Mouse (Mus musculus): ENCODE data around the gene Phospho2.
"Not testable (repeated sequence)": the region's sequence is repeated elsewhere in the genome, so short reads cannot be mapped to it uniquely, and the experiment has no call there.

Gene Phospho2

GRCm38 (mm10) chr2:69789429-69790069 is at the start of gene Phospho2, which contains the start of gene Ccdc173:
Gene Phospho2, plus strand, starts transcription at chr2:69789623.
Gene Ccdc173, minus strand, starts transcription at chr2:69789575.
- DNase-seq = peak; percentile 99

DNA sequence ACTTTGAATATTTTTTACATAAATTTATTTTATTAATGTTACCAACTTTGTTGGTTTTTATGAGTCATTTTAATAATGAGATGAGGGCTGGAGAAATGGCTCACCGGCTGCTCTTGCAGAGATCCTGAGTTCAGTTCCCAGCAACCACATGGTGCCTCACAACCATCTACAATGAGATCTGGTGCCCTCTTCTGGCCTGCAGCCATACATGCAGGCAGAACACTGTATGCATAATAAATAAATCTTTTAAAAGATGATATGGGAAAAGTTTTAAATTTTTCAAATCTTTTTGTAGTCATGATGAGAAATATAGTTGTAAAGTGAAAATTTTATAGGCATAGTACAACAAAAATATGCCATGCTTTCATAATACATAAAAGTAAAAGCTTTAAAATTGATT is 44.3 kb upstream of the Phospho2 start:
- no peak for DNase-seq

- no peak for DNase-seq
These were observed 28.4 kb upstream of the Phospho2 start for GRCm38 (mm10) chr2:69760980-69761379.

- DNase-seq = no peak
These were observed 26.1 kb upstream of the Phospho2 start for GRCm38 (mm10) chr2:69763340-69763739.

GRCm38 (mm10) chr2:69764716-69765115 is 24.7 kb upstream of the Phospho2 start:
- DNase-seq = no peak

GRCm38 (mm10) chr2:69773331-69773730 is 16.1 kb upstream of the Phospho2 start:
- DNase-seq = peak; percentile 35

DNA sequence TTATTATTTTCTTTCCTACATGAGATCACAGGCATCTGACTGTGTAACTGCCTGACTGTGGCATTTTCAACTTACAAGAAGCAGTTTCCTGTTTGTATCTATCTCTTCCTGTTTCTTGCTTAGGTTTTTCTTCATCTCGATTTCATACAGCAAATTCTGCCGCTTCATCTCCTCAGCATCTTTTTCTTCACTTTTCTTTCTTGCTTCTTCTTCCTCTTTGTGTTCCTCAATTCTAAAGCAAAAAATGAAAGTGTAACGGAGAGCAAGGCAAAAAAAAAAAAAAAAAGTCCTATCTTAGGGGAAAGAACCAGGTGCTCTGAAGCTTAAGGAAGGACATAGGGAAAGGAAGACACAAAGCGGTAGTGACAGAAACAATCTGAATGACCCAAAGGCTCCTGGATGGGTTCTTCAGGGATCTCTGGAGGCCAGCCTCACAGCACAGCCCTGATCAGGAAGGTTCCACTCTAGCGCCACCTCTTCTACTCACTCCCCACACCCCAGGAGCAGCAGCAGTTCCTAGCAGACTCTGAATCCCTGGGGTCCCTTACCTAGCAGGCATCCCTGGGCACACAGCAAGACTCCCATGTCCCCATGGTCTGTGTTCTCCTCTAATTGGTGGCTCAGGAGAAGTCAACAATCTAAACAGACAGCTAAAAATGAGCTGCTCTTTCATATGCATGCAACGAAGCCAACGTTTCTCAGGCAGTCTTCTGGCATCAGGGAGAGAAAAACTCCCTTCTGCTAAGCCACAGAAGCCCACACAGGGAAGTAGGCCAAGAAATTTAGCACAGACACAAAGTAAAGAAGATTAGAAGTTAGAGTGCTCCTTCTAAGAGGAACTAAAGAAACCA is 11.2 kb upstream of the Phospho2 start:
- DNase-seq = peak; percentile 9

DNA sequence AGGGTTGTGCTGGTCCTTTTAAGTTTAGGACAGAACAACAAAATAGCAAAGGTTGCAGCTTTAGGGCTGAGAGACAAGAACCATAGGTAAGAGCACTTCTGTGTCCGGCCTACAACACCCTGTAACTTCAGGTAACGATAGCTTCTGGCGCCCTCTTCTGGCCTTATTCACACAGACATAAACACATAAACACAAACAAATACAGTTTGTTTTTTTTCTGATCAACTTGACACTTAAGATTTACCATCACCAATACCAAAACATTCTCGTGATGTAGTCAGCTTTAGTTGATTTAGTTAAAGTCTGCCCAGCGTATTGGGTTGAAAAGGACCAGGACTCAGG is 10.6 kb upstream of the Phospho2 start:
- DNase-seq = peak; percentile 18

DNA sequence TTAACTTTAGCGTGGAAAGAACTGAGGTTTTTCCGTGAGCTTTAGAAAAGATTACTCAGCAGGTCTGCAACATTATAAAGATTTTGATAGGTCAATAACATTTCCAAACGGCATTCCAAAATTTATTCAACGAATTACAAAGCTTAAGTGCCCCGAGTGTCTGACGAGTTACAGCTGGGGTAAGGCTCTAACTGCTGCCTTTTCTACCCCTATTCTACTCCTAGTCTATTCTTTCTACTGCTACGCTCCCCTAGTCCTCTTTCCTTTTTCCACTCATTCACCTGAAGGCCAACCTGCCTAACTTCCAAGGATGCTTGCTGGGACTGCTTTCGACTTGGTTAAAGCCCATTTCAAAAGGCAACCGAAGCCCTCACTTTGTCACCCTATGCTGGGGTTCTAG is 449 bp upstream of the Phospho2 start:
- no peak for DNase-seq

- DNase-seq = peak; percentile 83
These were observed 862 bp downstream of the Phospho2 start for GRCm38 (mm10) chr2:69790285-69790684.

- DNase-seq = no peak
These were observed 1.3 kb downstream of the Phospho2 start for GRCm38 (mm10) chr2:69790722-69791121.

DNA sequence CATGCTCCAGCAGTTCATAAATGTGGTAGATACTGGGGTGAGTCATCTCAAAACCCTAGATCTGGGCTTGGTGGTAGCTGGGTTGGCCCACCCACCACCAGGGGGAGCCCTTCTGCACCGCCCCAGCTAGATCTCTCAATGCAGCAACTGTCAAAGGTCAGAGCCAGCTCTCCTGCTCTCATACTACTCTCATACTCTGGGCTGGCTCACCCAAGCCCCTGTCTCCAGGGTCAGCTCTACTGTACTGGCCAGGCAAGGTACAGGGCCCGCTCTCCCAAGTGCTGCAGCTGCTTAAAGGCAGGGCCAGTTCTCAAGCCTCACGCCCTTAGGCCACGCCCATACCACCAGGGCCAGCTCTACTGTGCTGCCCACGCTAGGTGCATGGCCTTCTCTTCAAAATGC is 13.5 kb downstream of the Phospho2 start:
- DNase-seq = peak; percentile 58

DNA sequence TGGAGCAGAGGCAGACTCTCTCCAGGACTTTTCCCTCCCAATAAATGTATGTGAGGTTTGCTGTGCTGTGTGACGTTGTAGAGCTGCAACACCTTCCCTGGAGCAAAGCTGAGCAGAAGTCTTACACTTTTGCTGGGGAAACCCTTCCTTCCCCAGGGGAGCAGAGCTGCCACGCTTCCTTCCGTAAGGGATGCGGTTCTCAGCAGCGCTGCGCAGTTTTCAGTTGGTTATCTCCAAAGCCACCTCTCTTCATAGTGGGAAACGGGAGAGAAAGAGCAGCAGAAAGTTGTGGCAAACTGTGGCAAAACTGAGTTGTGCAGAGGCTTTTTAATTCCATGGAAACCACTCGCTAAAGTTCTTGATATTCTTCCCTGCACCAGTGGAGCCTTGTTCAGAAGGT is 14.3 kb downstream of the Phospho2 start:
- DNase-seq = no peak

DNA sequence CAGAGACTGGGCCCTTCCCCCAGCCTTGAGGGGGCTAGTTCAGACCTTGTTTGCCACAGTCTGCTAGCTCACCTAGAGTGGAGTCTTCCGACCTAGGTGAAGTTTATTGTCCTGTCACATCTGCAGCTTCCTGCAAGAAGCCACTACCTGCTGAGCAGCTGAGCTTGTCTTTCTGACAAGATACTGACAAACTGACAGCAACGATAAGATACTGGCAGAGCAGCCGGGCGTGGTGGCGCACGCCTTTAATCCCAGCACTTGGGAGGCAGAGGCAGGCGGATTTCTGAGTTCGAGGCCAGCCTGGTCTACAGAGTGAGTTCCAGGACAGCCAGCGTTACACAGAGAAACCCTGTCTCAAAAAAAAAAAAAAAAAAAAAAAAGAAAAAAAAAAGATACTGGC is 15.2 kb downstream of the Phospho2 start:
- DNase-seq = not testable (repeated sequence)

DNA sequence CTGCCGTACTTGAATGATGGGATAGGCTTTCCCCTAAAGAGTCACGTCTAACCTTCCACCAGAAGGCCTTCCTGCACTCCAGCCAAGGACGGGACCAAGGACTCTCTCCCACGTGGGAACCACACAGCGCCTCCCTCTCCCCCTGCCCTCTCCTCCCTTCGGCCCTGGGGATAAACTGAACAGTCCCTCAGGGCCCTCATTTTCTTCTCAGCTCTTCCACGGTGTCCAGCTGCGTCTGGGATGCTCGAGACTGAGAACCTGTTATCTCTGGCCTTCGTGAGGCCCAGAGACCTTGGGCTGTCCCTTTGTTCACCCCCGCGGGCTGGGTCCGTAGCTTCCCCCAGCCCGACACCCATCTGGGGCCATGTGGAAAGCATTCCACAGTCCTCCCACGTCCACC is 20.7 kb downstream of the Phospho2 start:
- no peak for DNase-seq

DNA sequence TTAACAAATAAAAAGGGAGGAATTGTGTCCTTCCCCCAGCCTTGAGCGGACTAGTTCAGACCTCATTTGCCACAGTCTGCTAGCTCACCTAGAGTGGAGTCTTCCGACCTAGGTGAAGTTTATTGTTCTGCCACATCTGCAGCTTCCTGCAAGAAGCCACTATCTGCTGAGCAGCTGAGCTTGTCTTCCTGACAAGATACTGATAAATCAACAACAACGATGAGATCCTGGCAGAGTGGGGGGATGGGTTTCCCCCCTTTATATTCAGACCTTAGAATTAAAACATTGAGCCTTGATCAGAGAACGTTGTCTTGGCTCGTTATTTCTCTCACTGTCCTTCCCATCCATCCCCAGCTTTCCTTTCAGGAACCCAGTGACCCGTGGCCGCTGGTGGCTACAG is 21.9 kb downstream of the Phospho2 start:
- not testable (repeated sequence) for DNase-seq

DNA sequence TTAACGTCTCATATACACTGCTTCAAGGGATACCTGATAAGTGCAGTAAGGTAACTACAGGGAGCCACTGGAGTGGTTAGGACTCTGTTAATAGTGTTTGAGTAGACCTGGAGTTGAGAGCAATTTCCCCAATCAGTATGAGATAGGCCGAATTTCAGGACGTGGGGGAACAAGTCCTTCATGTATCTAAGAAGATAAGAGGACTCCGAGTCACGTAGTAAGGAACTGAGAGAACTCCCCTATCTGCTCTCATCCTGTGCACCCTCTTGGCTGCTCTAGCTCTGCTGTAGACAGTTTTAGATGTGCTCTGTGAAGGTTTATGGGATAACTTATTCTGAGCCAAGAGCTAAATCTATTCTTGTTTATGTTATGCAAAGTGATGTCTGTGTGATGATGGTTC is 27.2 kb downstream of the Phospho2 start:
- DNase-seq = no peak

- DNase-seq = no peak
These were observed 29.1 kb downstream of the Phospho2 start for GRCm38 (mm10) chr2:69818350-69819085.

GRCm38 (mm10) chr2:69820201-69820600 is 30.8 kb downstream of the Phospho2 start:
- DNase-seq = no peak

GRCm38 (mm10) chr2:69821711-69822110 is 32.3 kb downstream of the Phospho2 start, which contains the start of gene Klhl23:
Gene Klhl23, plus strand, starts transcription at chr2:69821944.
- no peak for DNase-seq

- peak; percentile 66 for DNase-seq
These were observed 33.1 kb downstream of the Phospho2 start for GRCm38 (mm10) chr2:69822361-69823128.

- DNase-seq = peak; percentile 62
These were observed 33.8 kb downstream of the Phospho2 start for GRCm38 (mm10) chr2:69823129-69823677.

All from right cerebral cortex, postnatal 4 days (tissue).